Mouse (Mus musculus) MEL (cell line): ENCODE data around the gene Tsnaxip1. TPM values are rescaled to one million over a fixed set of nuclear protein-coding genes. Genes with fewer than 3 reads are reported as not detected.

Source experiments
- DNase-seq: peaks from one replicate; pipeline ENCODE4 v3.0.0; 2011; ENCODE audit warnings: low read depth, low spot score
- H3K27ac ChIP-seq: 2 replicates; pipeline ENCODE4 v1.5.1; 2012; ENCODE audit warnings: low read depth, mild to moderate bottlenecking, control low read depth, low read length, moderate library complexity; ENCODE audit not compliant: control insufficient read depth
- H3K27me3 ChIP-seq, 2 experiments: fragments of 150-350 bp in 1 of 2; sonication (generic) in 1 of 2; 2 replicates each; pipeline ENCODE4 v1.6.1; 2012; ENCODE audit warnings: low read length in 2 of 2, mild to moderate bottlenecking in 2 of 2, improper control_type of control experiment in 1 of 2, moderate library complexity in 1 of 2; ENCODE audit not compliant: insufficient read depth in 2 of 2, control insufficient read depth in 1 of 2
- H3K36me3 ChIP-seq, 2 experiments: 2 replicates each; pipeline ENCODE4 v1.6.1; 2012 to 2014; ENCODE audit warnings: low read length in 2 of 2, improper control_type of control experiment in 1 of 2, inconsistent platforms in 1 of 2, mild to moderate bottlenecking in 1 of 2; ENCODE audit not compliant: insufficient read depth in 2 of 2, control insufficient read depth in 1 of 2
- H3K4me1 ChIP-seq, 2 experiments: fragments of 150-350 bp in 1 of 2; sonication (generic) in 1 of 2; 2 replicates each; pipeline ENCODE4 v1.6.1; 2012; ENCODE audit warnings: low read length in 2 of 2, improper control_type of control experiment in 1 of 2, mild to moderate bottlenecking in 1 of 2; ENCODE audit not compliant: insufficient read depth in 2 of 2, control insufficient read depth in 1 of 2
- H3K4me3 ChIP-seq, 2 experiments: fragments of 150-350 bp in 1 of 2; sonication (generic) in 1 of 2; 2 replicates each; pipeline ENCODE4 v1.5.1; 2012; ENCODE audit warnings: low read depth in 2 of 2, low read length in 2 of 2, mild to moderate bottlenecking in 2 of 2, moderate library complexity in 2 of 2, control low read depth in 1 of 2, improper control_type of control experiment in 1 of 2; ENCODE audit not compliant: control insufficient read depth in 1 of 2, insufficient read depth in 1 of 2
- H3K79me2 ChIP-seq: 2 replicates; pipeline ENCODE4 v1.6.1; 2012; ENCODE audit warnings: mild to moderate bottlenecking, low read length, moderate library complexity; ENCODE audit not compliant: control insufficient read depth, poor library complexity, insufficient read depth
- H3K9ac ChIP-seq: 2 replicates; pipeline ENCODE4 v1.6.1; 2012; ENCODE audit warnings: low read depth, mild to moderate bottlenecking, control low read depth, low read length, moderate library complexity; ENCODE audit not compliant: control insufficient read depth, poor library complexity, severe bottlenecking
- H3K9me3 ChIP-seq: fragments of 150-350 bp; sonication (generic); replicated peaks from 2 replicates; pipeline ENCODE4 v1.6.1; 2012; ENCODE audit warnings: mild to moderate bottlenecking, low read length, improper control_type of control experiment, moderate library complexity; ENCODE audit not compliant: insufficient read depth
- BHLHE40 ChIP-seq: IDR thresholded peaks from 2 replicates; pipeline ENCODE4 v1.6.1; 2012; ENCODE audit warnings: low read depth, mild to moderate bottlenecking, inconsistent platforms, low read length, improper control_type of control experiment, borderline replicate concordance
- E2F4 ChIP-seq: IDR thresholded peaks from 2 replicates; pipeline ENCODE4 v1.6.1; 2011; ENCODE audit warnings: low read depth, low read length, improper control_type of control experiment, borderline replicate concordance
- EP300 ChIP-seq, 2 experiments: IDR thresholded peaks; 2 replicates each; pipeline ENCODE4 v1.6.1; 2011; ENCODE audit warnings: improper control_type of control experiment in 2 of 2, low read length in 2 of 2, low read depth in 1 of 2, mild to moderate bottlenecking in 1 of 2
- ETS1 ChIP-seq: IDR thresholded peaks from 2 replicates; pipeline ENCODE4 v1.6.1; 2012; ENCODE audit warnings: low read depth, mild to moderate bottlenecking, inconsistent platforms, low read length, improper control_type of control experiment, moderate library complexity
- GATA1 ChIP-seq: IDR thresholded peaks from 2 replicates; pipeline ENCODE4 v1.6.1; 2011; ENCODE audit warnings: low read depth, low read length, improper control_type of control experiment
- MAX ChIP-seq: IDR thresholded peaks from 2 replicates; pipeline ENCODE4 v1.6.1; 2011; ENCODE audit warnings: low read length, improper control_type of control experiment
- MAZ ChIP-seq: IDR thresholded peaks from 2 replicates; pipeline ENCODE4 v1.6.1; 2012; ENCODE audit warnings: low read depth, mild to moderate bottlenecking, inconsistent platforms, low read length, improper control_type of control experiment
- MEF2A ChIP-seq: IDR thresholded peaks from 2 replicates; pipeline ENCODE4 v1.6.1; 2014; ENCODE audit warnings: low read depth, mild to moderate bottlenecking, inconsistent platforms, low read length, improper control_type of control experiment; ENCODE audit not compliant: poor library complexity, insufficient replicate concordance, severe bottlenecking; ENCODE audit errors: extremely low read depth
- MXI1 ChIP-seq: IDR thresholded peaks from 2 replicates; pipeline ENCODE4 v1.6.1; 2011; ENCODE audit warnings: mild to moderate bottlenecking, low read depth, low read length, improper control_type of control experiment
- MYC ChIP-seq: IDR thresholded peaks from 2 replicates; pipeline ENCODE4 v1.6.1; 2011; ENCODE audit warnings: low read depth, mild to moderate bottlenecking, low read length, improper control_type of control experiment, moderate library complexity
- NELFE ChIP-seq: IDR thresholded peaks from 2 replicates; pipeline ENCODE4 v1.6.1; 2011; ENCODE audit warnings: low read depth, low read length, improper control_type of control experiment
- POLR2A ChIP-seq, 2 experiments: IDR thresholded peaks; 2 replicates each; pipeline ENCODE4 v1.6.1; 2011 to 2012; ENCODE audit warnings: low read length in 2 of 2, mild to moderate bottlenecking in 2 of 2, control low read depth in 1 of 2, improper control_type of control experiment in 1 of 2, low read depth in 1 of 2, moderate library complexity in 1 of 2; ENCODE audit not compliant: control insufficient read depth in 1 of 2, insufficient read depth in 1 of 2, poor library complexity in 1 of 2
- POLR2AphosphoS2 ChIP-seq: IDR thresholded peaks from 2 replicates; pipeline ENCODE4 v1.6.1; 2011; ENCODE audit warnings: low read length, improper control_type of control experiment
- POLR2AphosphoS5 ChIP-seq: IDR thresholded peaks from 2 replicates; pipeline ENCODE4 v1.6.1; 2012; ENCODE audit warnings: low read depth, borderline replicate concordance, mild to moderate bottlenecking, inconsistent platforms, low read length, moderate library complexity, mixed read lengths
- ZC3H11A ChIP-seq: IDR thresholded peaks from 2 replicates; pipeline ENCODE4 v1.6.1; 2012; ENCODE audit warnings: low read depth, mild to moderate bottlenecking, inconsistent platforms, low read length, improper control_type of control experiment
- ZKSCAN1 ChIP-seq: IDR thresholded peaks from 2 replicates; pipeline ENCODE4 v1.6.1; 2012; ENCODE audit warnings: low read depth, mild to moderate bottlenecking, inconsistent platforms, low read length, improper control_type of control experiment, moderate library complexity
- ZMIZ1 ChIP-seq: IDR thresholded peaks from 2 replicates; pipeline ENCODE4 v1.6.1; 2012; ENCODE audit warnings: low read depth, mild to moderate bottlenecking, inconsistent platforms, low read length, improper control_type of control experiment, moderate library complexity
- polyA plus RNA-seq, 2 experiments: library from polyadenylated mRNA; stranded (reverse) in 1 of 2; unstranded in 1 of 2; fragments of >175 nt in 1 of 2; fragments of >200 nt in 1 of 2; gene quantifications; 2 replicates each; pipeline versions ENCODE4 v1.2.1 to v1.2.4; 2012; ENCODE audit warnings: low replicate concordance in 2 of 2, low read depth in 1 of 2; ENCODE audit not compliant: insufficient read length in 2 of 2, insufficient read depth in 1 of 2, missing spikeins in 1 of 2
- total RNA-seq: library from RNA; depleted of rRNA; stranded (reverse); fragments of 300-350 nt; gene quantifications from 2 replicates; pipeline ENCODE4 v1.2.3, GENCODE M21; 2012

Tsnaxip1 gene
- total and polyA plus RNA-seq, 3 experiments: 0.10 TPM; not detected in 2

GRCm38 (mm10) chr8:105880754-105881520, 53.4 kb downstream of the Tsnaxip1 start, which contains the start of gene Edc4 (continued):
- TF ChIP-seq EP300 (IDR thresholded peaks at IDR 0.05; ENCODE audit: low read depth in 1 of 2, low read length in 2 of 2) (peak in 1 of 2 experiments; percentile 68; a peak in 2 of 4 replicates), ETS1 (peak; percentile 51; the same call in 1 of the 2 replicates), POLR2A (IDR thresholded peaks at IDR 0.05; ENCODE audit: control insufficient read depth in 1 of 2, insufficient read depth in 1 of 2, low read depth in 1 of 2, low read length in 2 of 2, poor library complexity in 1 of 2) (peak; percentile 96 to 97), NELFE (peak; percentile 98), ZKSCAN1 (no peak; the same call in 1 of the 2 replicates)

GRCm38 (mm10) chr8:105889756-105890465, 62.4 kb downstream of the Tsnaxip1 start:
- peaks cover 0 to 9% of the 10 kb centered on the region in 2 experiments; a peak in 2 of 4 replicates for H3K36me3 ChIP-seq
- H3K9me3 ChIP-seq: no peaks in the 10 kb centered on the region
- no peaks in the 10 kb centered on the region for H3K79me2 ChIP-seq
- no peak overlapping the region for H3K27ac ChIP-seq
- no peak overlapping the region for H3K9ac ChIP-seq
- no peaks in the 10 kb centered on the region for H3K4me1 ChIP-seq
- no peak for DNase-seq
- H3K4me3 ChIP-seq: no peak overlapping the region
- no peak for TF ChIP-seq MXI1
- H3K27me3 ChIP-seq: no peaks in the 10 kb centered on the region

GRCm38 (mm10) chr8:105890870-105891269, 63.3 kb downstream of the Tsnaxip1 start:
- no peaks in the 10 kb centered on the region for H3K27me3 ChIP-seq
- DNase-seq: no peak
- H3K4me1 ChIP-seq: no peaks in the 10 kb centered on the region
- H3K36me3 ChIP-seq: peaks cover 0 to 9% of the 10 kb centered on the region in 2 experiments; a peak in 2 of 4 replicates
- TF ChIP-seq MXI1: no peak
- no peak for TF ChIP-seq ZC3H11A
- TF ChIP-seq GATA1: no peak
- no peak for TF ChIP-seq E2F4
- TF ChIP-seq BHLHE40: no peak
- TF ChIP-seq MYC: no peak
- no peak for TF ChIP-seq ZMIZ1
- TF ChIP-seq POLR2AphosphoS5: no peak
- no peak for TF ChIP-seq MAZ
- TF ChIP-seq MAX: no peak
- no peak for TF ChIP-seq MEF2A
- no peak for TF ChIP-seq POLR2AphosphoS2
- H3K9me3 ChIP-seq: no peaks in the 10 kb centered on the region
- no peak overlapping the region for H3K4me3 ChIP-seq
- no peaks in the 10 kb centered on the region for H3K79me2 ChIP-seq
- no peak overlapping the region for H3K27ac ChIP-seq
- H3K9ac ChIP-seq: no peak overlapping the region
